Mouse (Mus musculus): ENCODE measurements at regions not wholly inside any gene's neighbourhood (a gene's known extent, or its start where the extent isn't known, plus 50 kb on each side); places are given as distances from the start of the nearest gene placed in this dataset.
A peak's percentile ranks its signal among the peaks of the same experiment; 100 is the strongest.

DNA sequence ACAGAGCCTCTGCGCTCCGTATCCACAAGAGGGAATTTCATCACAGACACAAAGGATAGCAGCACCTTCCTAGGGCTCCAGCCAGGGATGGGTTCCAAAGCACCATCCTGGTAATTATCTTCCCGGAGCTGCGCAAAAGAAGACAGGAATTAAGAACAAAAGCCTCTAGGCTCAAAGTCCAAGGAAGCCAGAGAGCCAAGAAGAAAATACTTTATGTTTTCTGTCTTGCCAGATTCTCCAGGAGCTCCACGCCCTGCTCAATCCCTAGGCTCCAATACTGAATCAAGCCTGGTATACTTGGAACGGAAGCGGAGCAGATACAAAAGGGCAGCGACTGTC lies 54.4 kb downstream of the Irf2bpl start:
- no peak for DNase-seq (ENCODE audit: low spot score in 2 of 2)
- Histone ChIP-seq H3K27ac (no peak overlapping the region), H3K4me3 (no peak overlapping the region)
- TF ChIP-seq CTCF (conservative IDR thresholded peaks at IDR 0.05), result no peak

DNA sequence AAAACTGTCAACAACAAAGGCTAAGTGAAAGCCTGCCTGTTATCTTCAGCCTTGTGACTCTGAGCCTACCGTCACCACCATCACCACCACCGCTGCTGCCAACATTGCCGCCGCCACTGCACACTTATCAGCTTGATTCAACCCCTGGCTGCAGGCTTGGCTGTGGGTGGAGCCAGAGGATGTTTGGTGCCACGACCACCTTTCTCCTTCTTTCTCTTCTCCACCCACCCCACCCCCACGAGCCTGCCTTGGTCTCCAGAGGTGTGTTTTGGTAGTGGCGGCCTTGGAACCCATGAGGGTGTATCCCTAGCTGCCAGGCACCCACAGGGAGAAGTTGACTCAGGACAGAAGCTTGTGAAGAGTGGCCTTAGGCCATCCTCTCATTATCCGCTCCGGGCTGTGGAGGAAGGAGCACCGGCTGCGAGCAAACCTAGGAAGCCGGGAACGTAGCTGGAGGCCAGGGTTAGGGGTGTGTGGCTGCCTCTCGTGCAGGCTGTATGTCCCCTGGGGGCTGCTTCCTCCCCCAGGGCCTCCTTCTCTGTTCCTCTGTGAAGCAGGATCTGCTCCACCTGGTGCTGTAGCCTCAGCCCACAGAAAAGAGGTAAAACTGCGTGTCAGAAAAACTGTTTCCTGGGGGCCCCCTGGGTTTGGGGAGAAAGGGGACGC lies 54.9 kb downstream of the Irf2bpl start:
- DNase-seq (ENCODE audit: low spot score in 2 of 2), result no peak
- TF ChIP-seq CTCF (conservative IDR thresholded peaks at IDR 0.05), result no peak
- Histone ChIP-seq H3K4me3 (no peak overlapping the region), H3K27ac (no peak overlapping the region)

DNA sequence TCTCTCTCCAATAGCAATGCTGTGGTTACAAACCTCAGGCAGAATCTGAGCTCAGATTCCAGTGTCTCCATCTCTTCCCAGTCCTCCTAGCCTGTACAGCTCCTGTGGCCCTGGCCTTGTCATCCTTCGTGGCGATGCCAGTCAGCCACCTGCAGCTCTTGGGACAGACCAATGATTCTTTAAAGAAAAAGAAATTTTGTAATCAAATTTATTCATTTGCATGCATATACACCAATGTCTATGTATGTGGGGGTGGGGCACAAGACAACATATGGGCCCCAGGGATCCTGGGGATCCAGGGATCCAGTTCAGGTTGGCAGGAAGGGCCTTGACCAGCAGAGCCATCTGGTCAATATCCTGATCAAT lies 57.4 kb downstream of the Irf2bpl start:
- no peak for TF ChIP-seq CTCF (conservative IDR thresholded peaks at IDR 0.05)
- H3K4me3 ChIP-seq, result no peak overlapping the region
- DNase-seq (ENCODE audit: low spot score in 2 of 2), result no peak
- peak overlapping the region; percentile 92 for H3K27ac ChIP-seq

DNA sequence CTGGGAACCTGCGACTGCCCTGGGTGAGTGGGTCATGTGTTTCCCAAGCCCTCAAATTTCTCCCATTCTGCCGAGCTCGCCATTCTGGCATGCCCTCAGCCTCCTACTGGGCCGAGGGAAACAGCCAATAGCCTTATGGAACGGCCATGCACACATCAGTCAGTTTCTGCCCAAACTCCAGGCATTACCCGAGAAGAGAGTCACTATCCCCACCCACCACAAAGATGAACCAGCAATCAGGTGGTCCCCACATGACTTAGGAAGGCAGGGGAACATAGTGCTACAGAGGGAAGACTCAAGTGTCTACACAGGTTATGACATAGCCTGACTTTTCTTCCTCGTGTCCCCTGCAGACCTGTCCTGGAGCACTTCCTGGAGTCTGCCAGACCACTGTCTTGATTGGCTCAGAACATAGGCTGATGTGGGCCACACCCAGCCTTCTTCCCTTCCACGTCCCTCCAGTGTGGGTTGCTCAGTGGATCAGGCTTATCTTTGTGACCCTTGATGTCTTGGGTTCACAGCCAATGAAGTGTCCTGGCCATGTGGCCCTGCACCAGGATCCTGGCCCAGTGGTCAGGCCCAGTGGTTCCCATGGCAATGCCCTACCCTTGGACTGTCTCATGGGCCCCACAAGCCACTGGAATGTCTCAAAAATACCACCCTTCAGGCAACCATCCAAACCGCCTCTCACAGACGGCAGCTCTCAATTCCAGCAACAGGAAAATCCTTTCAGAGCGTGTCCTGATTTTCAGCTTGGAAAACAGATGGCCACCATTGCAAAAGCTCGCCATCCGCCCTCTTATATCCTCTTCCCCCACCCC lies 58.0 kb downstream of the Irf2bpl start:
- TF ChIP-seq CTCF (conservative IDR thresholded peaks at IDR 0.05), result no peak
- peak; percentile 77 to 81 for DNase-seq (ENCODE audit: low spot score in 2 of 2)
- Histone ChIP-seq H3K4me3 (no peak overlapping the region), H3K27ac (peak overlapping the region; percentile 92)

DNA sequence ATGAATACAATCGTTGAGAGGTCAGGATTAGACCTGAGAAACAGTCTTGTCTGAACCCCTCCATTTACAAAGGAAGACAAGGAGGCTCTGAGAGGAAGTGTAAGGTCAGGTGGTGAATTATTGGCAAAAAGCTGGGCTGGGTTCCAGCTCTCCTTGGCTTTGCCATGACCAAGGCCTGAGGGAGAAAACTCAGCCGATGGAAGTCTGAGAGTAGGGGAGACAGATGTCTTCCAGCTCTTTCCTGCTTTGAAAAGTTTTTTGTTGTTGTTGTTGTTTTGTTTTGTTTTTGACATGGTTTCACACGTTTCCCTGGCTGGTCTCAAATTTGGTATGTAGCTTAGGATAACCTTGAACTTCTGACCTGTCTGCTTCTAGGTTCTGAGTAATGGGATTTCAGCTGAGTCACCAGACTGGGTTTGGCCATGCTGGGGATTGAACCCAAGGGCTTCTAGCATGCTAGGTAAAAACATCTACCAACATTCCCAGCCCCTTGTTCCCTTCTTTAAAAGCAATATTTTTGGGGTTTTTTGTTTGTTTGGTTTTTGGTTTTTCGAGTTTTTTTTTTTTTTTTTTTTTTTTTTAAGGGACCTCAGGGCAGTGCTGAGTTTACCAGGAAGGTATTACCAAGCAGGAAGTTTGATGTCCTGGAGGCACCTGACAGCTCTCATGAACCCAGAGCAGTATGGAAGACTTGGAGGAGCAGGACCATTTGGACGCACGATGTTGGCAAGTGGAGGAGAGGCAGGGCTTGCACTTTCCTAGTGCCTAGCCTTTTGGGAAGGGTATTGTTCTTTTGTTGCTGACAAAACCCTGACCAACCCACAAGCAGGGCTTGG lies 58.8 kb downstream of the Irf2bpl start:
- no peak for DNase-seq (ENCODE audit: low spot score in 2 of 2)
- Histone ChIP-seq H3K4me3 (no peak overlapping the region), H3K27ac (peak overlapping the region; percentile 92)
- no peak for TF ChIP-seq CTCF (conservative IDR thresholded peaks at IDR 0.05)

DNA sequence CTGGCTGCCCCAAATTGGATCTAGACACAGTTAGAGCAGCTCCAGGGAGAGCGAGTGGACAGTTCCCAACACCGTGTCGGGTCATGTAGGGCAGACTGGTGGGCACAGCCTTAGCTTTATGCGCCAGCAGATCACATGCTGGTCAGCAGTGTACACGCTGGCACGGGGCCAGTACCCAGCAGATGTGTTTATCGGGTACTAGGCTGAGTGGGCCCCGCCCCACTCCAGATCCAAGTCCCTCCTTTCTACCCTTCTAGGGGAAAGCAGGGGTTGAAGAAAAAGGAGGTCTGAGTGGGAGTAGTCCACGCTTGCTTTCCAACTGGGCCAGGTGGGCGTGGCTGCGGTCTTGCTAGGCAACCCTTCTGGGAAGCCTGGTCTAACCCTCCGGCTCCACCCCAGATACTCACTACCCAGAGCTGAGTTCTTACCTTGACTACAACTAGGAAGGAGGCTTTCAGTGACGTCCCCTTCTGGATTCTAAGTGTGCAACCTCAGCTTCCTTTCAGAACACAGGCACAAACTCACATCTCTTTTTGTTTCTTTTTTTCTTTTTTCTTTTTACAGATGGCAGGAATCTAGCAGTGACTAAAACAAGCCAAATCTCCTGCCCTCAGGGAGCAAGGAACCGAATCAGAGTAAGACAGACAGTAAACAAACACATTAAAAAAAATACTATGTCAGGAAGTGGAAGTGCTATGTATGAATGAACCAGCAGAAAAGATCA lies 59.6 kb downstream of the Irf2bpl start:
- DNase-seq (ENCODE audit: low spot score in 2 of 2), result peak; percentile 58 to 73
- TF ChIP-seq CTCF (conservative IDR thresholded peaks at IDR 0.05), result no peak
- H3K4me3 ChIP-seq, result no peak overlapping the region; the same call in 1 of the 2 replicates
- H3K27ac ChIP-seq, result peak overlapping the region; percentile 92

DNA sequence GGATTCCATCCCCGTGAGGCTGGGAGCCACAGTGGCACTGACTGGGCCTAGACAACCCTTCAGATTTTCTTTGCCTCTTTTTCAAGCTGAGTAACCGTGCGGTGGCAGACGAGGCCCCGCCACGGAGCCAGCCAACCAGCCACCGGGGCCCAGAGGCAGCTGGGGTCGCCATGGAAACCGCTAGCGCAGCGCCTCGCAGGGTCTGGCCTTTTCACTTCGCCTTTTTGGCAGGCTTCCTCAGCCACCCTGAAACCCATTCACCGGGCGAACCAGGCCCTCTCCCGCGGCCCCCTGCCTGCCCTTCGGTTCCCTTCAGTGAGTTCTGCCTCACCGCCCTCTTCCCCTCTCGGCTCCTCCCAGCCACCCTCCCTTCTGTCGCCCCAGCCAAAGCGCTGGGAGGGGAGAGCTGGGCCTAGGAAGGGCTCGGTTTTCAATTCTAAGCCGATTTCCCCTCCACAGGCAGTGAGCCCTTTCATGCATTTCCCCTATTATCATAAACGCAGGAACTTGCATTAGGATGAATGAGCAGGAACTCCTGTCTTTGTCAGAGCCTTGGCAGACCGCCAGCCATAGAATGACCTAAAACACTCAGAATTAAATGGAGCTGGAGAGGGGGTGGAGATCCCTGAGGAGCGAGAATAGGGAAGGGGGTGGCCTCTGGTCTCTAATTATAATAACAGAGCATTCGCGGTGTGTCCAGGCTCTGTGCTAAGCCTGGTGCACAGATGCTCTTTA lies 60.6 kb downstream of the Irf2bpl start:
- Histone ChIP-seq H3K4me3 (peak overlapping the region; percentile 39), H3K27ac (peak overlapping the region; percentile 92)
- peak; percentile 49 for TF ChIP-seq CTCF (conservative IDR thresholded peaks at IDR 0.05)
- DNase-seq (ENCODE audit: low spot score in 2 of 2), result peak; percentile 87 to 90

GRCm38 (mm10) chr12:86823488-86823854 lies 61.1 kb downstream of the Irf2bpl start:
- peak overlapping the region; percentile 92 for H3K27ac ChIP-seq
- no peak for TF ChIP-seq CTCF (conservative IDR thresholded peaks at IDR 0.05)
- no peak for DNase-seq (ENCODE audit: low spot score in 2 of 2)
- peak overlapping the region; percentile 39 for H3K4me3 ChIP-seq

GRCm38 (mm10) chr12:86821183-86821582 lies 63.4 kb downstream of the Irf2bpl start:
- Histone ChIP-seq H3K4me3 (no peak overlapping the region), H3K27ac (no peak overlapping the region)
- TF ChIP-seq CTCF (conservative IDR thresholded peaks at IDR 0.05), result no peak
- no peak for DNase-seq (ENCODE audit: low spot score in 2 of 2)

DNA sequence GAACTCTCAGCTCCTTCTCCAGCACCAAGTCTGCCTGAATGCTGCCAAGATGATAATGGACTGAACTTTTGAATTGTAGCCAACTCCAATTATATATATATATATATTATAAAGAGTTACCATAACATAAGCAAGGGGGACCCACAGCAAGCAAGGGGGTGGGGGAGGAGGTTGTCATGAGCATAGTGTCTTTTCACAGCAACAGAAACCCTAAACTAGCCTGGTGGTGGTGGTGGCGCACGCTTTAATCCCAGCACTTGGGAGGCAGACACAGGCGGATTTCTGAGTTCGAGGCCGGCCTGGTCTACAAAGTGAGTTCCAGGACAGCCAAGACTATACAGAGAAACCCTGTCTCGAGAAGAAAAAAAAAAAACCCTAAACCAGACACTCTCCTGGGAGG lies 65.0 kb downstream of the Irf2bpl start:
- no peak for TF ChIP-seq CTCF (conservative IDR thresholded peaks at IDR 0.05)
- no peak overlapping the region for H3K4me3 ChIP-seq
- no peak overlapping the region for H3K27ac ChIP-seq
- no peak for DNase-seq (ENCODE audit: low spot score in 2 of 2)

GRCm38 (mm10) chr12:86819163-86819562 lies 65.4 kb downstream of the Irf2bpl start:
- H3K27ac ChIP-seq, result no peak overlapping the region
- no peak for TF ChIP-seq CTCF (conservative IDR thresholded peaks at IDR 0.05)
- no peak for DNase-seq (ENCODE audit: low spot score in 2 of 2)
- no peak overlapping the region for H3K4me3 ChIP-seq

- Histone ChIP-seq H3K4me3 (no peak overlapping the region), H3K27ac (peak overlapping the region; percentile 87; the same call in 1 of the 2 replicates)
- DNase-seq (ENCODE audit: low spot score in 2 of 2), result no peak
- no peak for TF ChIP-seq CTCF (conservative IDR thresholded peaks at IDR 0.05)
These were observed 66.4 kb downstream of the Irf2bpl start for GRCm38 (mm10) chr12:86818201-86818600.

All from layer of hippocampus, adult 2 months (tissue).